Mouse (Mus musculus): Measurements from ENCODE around the gene Map4k5.

- TF ChIP-seq CTCF (IDR thresholded peaks at IDR 0.05 in 2 of 3, conservative IDR thresholded peaks at IDR 0.05 in 1 of 3; ENCODE audit: control insufficient read depth in 1 of 3, insufficient read depth in 1 of 3, low read depth in 2 of 3, low read length in 3 of 3, poor library complexity in 1 of 3, severe bottlenecking in 1 of 3) (no peak), TBP (IDR thresholded peaks at IDR 0.05; ENCODE audit: low read depth, low read length) (no peak), ZC3H11A (IDR thresholded peaks at IDR 0.05; ENCODE audit: low read depth, low read length) (no peak), POLR2A (IDR thresholded peaks at IDR 0.05; ENCODE audit: control insufficient read depth in 1 of 2, insufficient read depth in 1 of 2, low read depth in 1 of 2, low read length in 2 of 2, poor library complexity in 1 of 2) (no peak), TAL1 (IDR thresholded peaks at IDR 0.05; ENCODE audit: low read length) (no peak), HCFC1 (IDR thresholded peaks at IDR 0.05; ENCODE audit: low read depth, low read length) (no peak), ZMIZ1 (IDR thresholded peaks at IDR 0.05; ENCODE audit: low read depth, low read length) (no peak), GATA1 (IDR thresholded peaks at IDR 0.05; ENCODE audit: low read depth, low read length) (no peak), CHD1 (IDR thresholded peaks at IDR 0.05; ENCODE audit: low read depth, low read length) (no peak), CHD2 (IDR thresholded peaks at IDR 0.05; ENCODE audit: low read length) (no peak)
These were observed 18.9 kb upstream of the Map4k5 start for GRCm38 (mm10) chr12:69911906-69912305.
